Mouse (Mus musculus): ENCODE measurements around the gene Ptbp1.

DNA sequence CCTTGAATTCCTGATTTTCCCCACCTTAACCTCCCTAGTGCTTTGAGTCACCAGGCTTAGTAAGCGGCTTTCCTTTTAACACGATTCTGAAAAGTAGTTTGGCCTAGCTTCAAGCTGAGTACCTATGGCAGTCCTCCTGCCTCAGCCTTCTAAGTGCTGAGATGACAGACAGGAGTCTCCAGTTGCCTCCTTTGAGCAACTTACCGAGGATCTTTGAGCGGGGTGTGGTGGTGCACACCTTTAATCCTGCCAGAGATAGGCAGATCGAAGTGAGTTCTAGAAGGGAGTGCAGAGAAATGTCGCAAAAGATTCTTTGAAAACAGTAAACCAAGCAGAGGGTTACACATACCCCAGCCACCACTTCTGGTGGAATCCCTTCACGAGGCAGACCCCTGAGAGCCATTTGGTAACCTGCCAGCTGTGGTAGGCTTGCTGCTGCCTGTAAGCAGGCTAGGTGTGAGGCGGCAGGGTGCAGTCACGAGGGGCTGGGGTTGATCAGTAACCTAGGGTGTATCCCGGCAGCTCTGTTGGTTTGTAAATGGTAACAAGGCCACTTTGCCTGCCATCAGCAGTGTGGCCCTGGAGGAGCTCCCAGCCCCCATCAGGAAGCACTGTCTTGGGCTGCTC, 1.4 kb downstream of the Ptbp1 start:
- TF ChIP-seq CTCF (IDR thresholded peaks at IDR 0.05; ENCODE audit: low read depth), result no peak
- no peak for TF ChIP-seq EP300 (IDR thresholded peaks at IDR 0.05; ENCODE audit: low read depth)
